Mouse (Mus musculus): ENCODE data around the gene Zkscan17. TPM values are rescaled to one million over a fixed set of nuclear protein-coding genes. Genes with fewer than 3 reads are reported as not detected.

Gene Zkscan17
- polyA plus RNA-seq, 1 experiment from 2014 or later = 11.4 TPM

- Histone ChIP-seq H3K4me3 (ENCODE audit: low read length) (peak within 1 kb of the TSS; percentile 53), H3K27ac (ENCODE audit: low read depth, low read length) (peak within 1 kb of the TSS; percentile 89), H3K36me3 (ENCODE audit: control insufficient read depth, insufficient read depth, low read length) (peaks cover 15% of the 10 kb centered on the region), H3K9me3 (ENCODE audit: control insufficient read depth, low read length) (no peaks in the 10 kb centered on the region), H3K4me2 (ENCODE audit: low read length) (peak within 1 kb of the TSS; percentile 89), H3K4me1 (ENCODE audit: control insufficient read depth, insufficient read depth, low read depth, low read length) (peaks cover 23% of the 10 kb centered on the region), H3K9ac (ENCODE audit: low read depth, low read length) (peak within 1 kb of the TSS; percentile 64), H3K27me3 (replicated peaks; ENCODE audit: control insufficient read depth, insufficient read depth, low read length) (no peaks in the 10 kb centered on the region)
- WGBS = 74% methylated on average over 4 of the region's 4 CpGs
- ATAC-seq = no peak
Observed at GRCm38 (mm10) chr11:59451086-59451485, 75.5 kb downstream of the Zkscan17 start, which contains the start of gene Snap47. Gene Snap47, minus strand, starts transcription at chr11:59451186.

GRCm38 (mm10) chr11:59450230-59450771 is 76.2 kb downstream of the Zkscan17 start:
- Histone ChIP-seq H3K4me2 (ENCODE audit: low read length) (peak overlapping the region; percentile 89), H3K36me3 (ENCODE audit: control insufficient read depth, insufficient read depth, low read length) (peaks cover 12% of the 10 kb centered on the region), H3K4me1 (ENCODE audit: control insufficient read depth, insufficient read depth, low read depth, low read length) (peaks cover 23% of the 10 kb centered on the region), H3K27me3 (replicated peaks; ENCODE audit: control insufficient read depth, insufficient read depth, low read length) (no peaks in the 10 kb centered on the region), H3K9me3 (ENCODE audit: control insufficient read depth, low read length) (no peaks in the 10 kb centered on the region), H3K9ac (ENCODE audit: low read depth, low read length) (peak overlapping the region; percentile 64), H3K27ac (ENCODE audit: low read depth, low read length) (peak overlapping the region; percentile 89), H3K4me3 (ENCODE audit: low read length) (peak overlapping the region; percentile 53)
- WGBS = under 1% methylated on average over 38 of the region's 38 CpGs
- peak; percentile 83 for ATAC-seq

- WGBS = under 1% methylated on average over 31 of the region's 40 CpGs
- Histone ChIP-seq H3K9ac (ENCODE audit: low read depth, low read length) (peak within 1 kb of the TSS; percentile 64), H3K4me1 (ENCODE audit: control insufficient read depth, insufficient read depth, low read depth, low read length) (peaks cover 23% of the 10 kb centered on the region), H3K27ac (ENCODE audit: low read depth, low read length) (peak within 1 kb of the TSS; percentile 89), H3K27me3 (replicated peaks; ENCODE audit: control insufficient read depth, insufficient read depth, low read length) (no peaks in the 10 kb centered on the region), H3K36me3 (ENCODE audit: control insufficient read depth, insufficient read depth, low read length) (peaks cover 8% of the 10 kb centered on the region), H3K9me3 (ENCODE audit: control insufficient read depth, low read length) (no peaks in the 10 kb centered on the region), H3K4me3 (ENCODE audit: low read length) (peak within 1 kb of the TSS; percentile 53), H3K4me2 (ENCODE audit: low read length) (peak within 1 kb of the TSS; percentile 89)
- peak; percentile 96 for ATAC-seq
Observed at GRCm38 (mm10) chr11:59449741-59450229, 76.8 kb downstream of the Zkscan17 start, which contains the start of gene Jmjd4. Gene Jmjd4, plus strand, starts transcription at chr11:59450045.

GRCm38 (mm10) chr11:59443102-59443501 is 83.4 kb downstream of the Zkscan17 start:
- peaks cover 5% of the 10 kb centered on the region; the same call in 1 of the 2 replicates for H3K4me1 ChIP-seq (ENCODE audit: control insufficient read depth, insufficient read depth, low read depth, low read length)
- H3K27me3 ChIP-seq (replicated peaks; ENCODE audit: control insufficient read depth, insufficient read depth, low read length) = no peaks in the 10 kb centered on the region
- H3K4me2 ChIP-seq (ENCODE audit: low read length) = no peak overlapping the region
- no peak overlapping the region for H3K9ac ChIP-seq (ENCODE audit: low read depth, low read length)
- H3K27ac ChIP-seq (ENCODE audit: low read depth, low read length) = no peak overlapping the region
- no peak for ATAC-seq
- no peak overlapping the region for H3K4me3 ChIP-seq (ENCODE audit: low read length)
- peaks cover 1% of the 10 kb centered on the region for H3K36me3 ChIP-seq (ENCODE audit: control insufficient read depth, insufficient read depth, low read length)
- no peaks in the 10 kb centered on the region for H3K9me3 ChIP-seq (ENCODE audit: control insufficient read depth, low read length)

GRCm38 (mm10) chr11:59437954-59438353 is 88.6 kb downstream of the Zkscan17 start:
- no peak overlapping the region for H3K4me2 ChIP-seq (ENCODE audit: low read length)
- H3K36me3 ChIP-seq (ENCODE audit: control insufficient read depth, insufficient read depth, low read length) = peaks cover 16% of the 10 kb centered on the region
- peaks cover 5% of the 10 kb centered on the region; the same call in 1 of the 2 replicates for H3K9me3 ChIP-seq (ENCODE audit: control insufficient read depth, low read length)
- no peaks in the 10 kb centered on the region for H3K27me3 ChIP-seq (replicated peaks; ENCODE audit: control insufficient read depth, insufficient read depth, low read length)
- no peaks in the 10 kb centered on the region for H3K4me1 ChIP-seq (ENCODE audit: control insufficient read depth, insufficient read depth, low read depth, low read length)
- WGBS = 96% methylated on average over 12 of the region's 12 CpGs
- no peak for ATAC-seq
- H3K9ac ChIP-seq (ENCODE audit: low read depth, low read length) = no peak overlapping the region
- H3K4me3 ChIP-seq (ENCODE audit: low read length) = no peak overlapping the region
- H3K27ac ChIP-seq (ENCODE audit: low read depth, low read length) = no peak overlapping the region

Other genes starting within 250 kb of the Zkscan17 start
- gene Wnt3a, start 236.0 kb downstream of the Zkscan17 start, polyA plus RNA-seq (2015; fragmentation: Nextera tagmentation; extraction: Ambion mirVana) = 0.45 and 0.77 TPM in 2 replicates
- 3.1 and 3.5 TPM in 2 replicates for gene Wnt9a, start 219.8 kb downstream of the Zkscan17 start, polyA plus RNA-seq (2015; fragmentation: Nextera tagmentation; extraction: Ambion mirVana)
- not detected in 2 replicates for gene Prss38, start 151.1 kb downstream of the Zkscan17 start, polyA plus RNA-seq (2015; fragmentation: Nextera tagmentation; extraction: Ambion mirVana)
- gene Jmjd4, start 76.7 kb downstream of the Zkscan17 start, polyA plus RNA-seq (2015; fragmentation: Nextera tagmentation; extraction: Ambion mirVana) = 18.9 and 20.0 TPM in 2 replicates
- gene Snap47, start 75.6 kb downstream of the Zkscan17 start, polyA plus RNA-seq (2015; fragmentation: Nextera tagmentation; extraction: Ambion mirVana) = 602 and 634 TPM in 2 replicates
- gene Zfp867, start 54.3 kb downstream of the Zkscan17 start, polyA plus RNA-seq (2015; fragmentation: Nextera tagmentation; extraction: Ambion mirVana) = 11.3 and 11.7 TPM in 2 replicates
- 0.07 and 0.10 TPM in 2 replicates for gene Nlrp3, start 14.8 kb upstream of the Zkscan17 start, polyA plus RNA-seq (2015; fragmentation: Nextera tagmentation; extraction: Ambion mirVana)
- gene Olfr222, start 49.5 kb upstream of the Zkscan17 start, polyA plus RNA-seq (2015; fragmentation: Nextera tagmentation; extraction: Ambion mirVana) = not detected in 2 replicates
- gene Olfr223, start 66.5 kb upstream of the Zkscan17 start, polyA plus RNA-seq (2015; fragmentation: Nextera tagmentation; extraction: Ambion mirVana) = not detected in 2 replicates
- gene Mprip, start 134.6 kb upstream of the Zkscan17 start, polyA plus RNA-seq (2015; fragmentation: Nextera tagmentation; extraction: Ambion mirVana) = 34.8 and 38.9 TPM in 2 replicates